Mouse (Mus musculus) T-helper 17 cell (primary cell): ENCODE measurements at regions not wholly inside any gene's neighbourhood (a gene's known extent, or its start where the extent isn't known, plus 50 kb on each side); places are given as distances from the start of the nearest gene placed in this dataset.

Experiments
- in situ Hi-C, 2 experiments: fragments of 300-600 bp; cut with MboI, MseI; formaldehyde crosslinking; loops; 1 replicate in 1 of 2; 2 replicates in 1 of 2; pipeline ENCODE4 v1.15.1; 2025; ENCODE audit warnings: high pct_unique_total_duplicates in 2 of 2

DNA sequence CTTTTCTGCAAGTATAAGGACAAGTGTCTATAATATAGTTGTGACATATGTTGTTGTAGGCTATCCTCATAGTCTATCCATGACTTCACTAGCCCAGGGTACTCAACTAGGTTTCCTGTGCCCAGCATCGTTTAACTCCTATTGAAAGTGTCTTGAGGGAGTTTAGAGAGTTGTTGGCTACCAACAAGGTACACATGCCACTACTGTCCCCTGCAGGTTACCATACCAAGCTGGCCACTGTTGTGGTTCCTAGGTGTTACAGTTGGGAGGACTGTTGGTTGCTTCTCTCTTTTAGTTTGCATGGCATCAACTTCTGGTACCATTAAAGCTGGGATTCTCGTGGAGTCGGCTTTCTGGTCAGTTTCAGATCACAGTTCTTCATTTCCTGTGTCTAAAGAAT is 990.7 kb downstream of the Pdha2 start:
- in situ Hi-C loops, result no loop called here

DNA sequence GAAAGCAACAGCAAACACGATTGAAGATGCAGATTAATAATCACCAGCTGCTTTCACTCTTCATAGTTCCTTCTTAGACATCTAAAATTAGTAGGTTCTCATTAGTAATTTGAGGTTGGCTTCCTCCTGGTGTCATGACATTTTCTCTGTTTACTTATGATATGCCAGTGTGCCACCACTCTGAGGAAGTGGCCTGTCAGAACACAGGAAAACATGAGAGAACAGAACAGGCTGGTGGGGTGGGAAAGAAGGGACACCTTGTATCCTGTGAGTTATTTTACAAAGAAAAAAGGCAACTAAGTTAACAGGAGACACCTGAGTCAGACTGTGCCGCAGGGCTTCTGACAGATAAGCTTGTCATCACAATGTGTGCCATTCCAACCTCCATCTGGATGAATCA is 981.4 kb downstream of the Pdha2 start:
- in situ Hi-C loops, result no loop called here

DNA sequence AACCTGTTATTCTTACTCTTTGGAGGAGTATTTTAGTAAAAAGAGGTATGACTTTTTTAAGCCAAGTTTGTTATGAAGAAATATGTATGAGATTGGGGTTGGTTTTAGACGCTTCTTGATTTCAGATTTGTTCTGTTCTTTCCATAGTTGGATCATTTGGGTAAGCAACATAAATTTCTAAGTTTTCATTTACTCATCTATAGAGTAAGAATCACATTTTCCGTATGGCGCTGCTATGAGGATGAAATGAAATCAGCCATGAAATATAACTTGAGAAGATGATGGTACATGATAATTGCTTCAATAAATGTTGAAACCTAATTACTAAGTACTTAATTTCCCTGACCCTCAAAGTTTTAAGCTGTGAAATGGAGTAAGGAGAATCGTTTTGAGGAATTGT is 979.0 kb downstream of the Pdha2 start:
- in situ Hi-C loops, result no loop called here

DNA sequence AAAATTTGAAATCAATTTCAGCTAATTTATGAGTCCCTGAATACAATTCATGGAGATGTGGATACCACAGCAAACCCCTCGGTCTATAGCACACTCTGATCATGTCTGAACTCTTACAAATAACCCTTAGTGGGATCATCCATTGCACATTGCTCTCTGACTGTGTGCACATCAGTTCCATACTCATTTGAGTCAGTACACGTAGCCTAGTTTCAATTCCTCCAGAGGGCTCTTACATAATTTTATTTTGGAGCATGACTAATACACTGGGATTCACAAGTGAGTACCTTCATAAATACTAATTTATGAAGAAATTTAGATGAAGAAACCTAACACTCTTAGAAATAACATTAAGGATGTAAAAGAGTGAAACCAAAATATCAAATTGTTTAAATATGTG is 978.3 kb downstream of the Pdha2 start:
- in situ Hi-C loops, result no loop called here

DNA sequence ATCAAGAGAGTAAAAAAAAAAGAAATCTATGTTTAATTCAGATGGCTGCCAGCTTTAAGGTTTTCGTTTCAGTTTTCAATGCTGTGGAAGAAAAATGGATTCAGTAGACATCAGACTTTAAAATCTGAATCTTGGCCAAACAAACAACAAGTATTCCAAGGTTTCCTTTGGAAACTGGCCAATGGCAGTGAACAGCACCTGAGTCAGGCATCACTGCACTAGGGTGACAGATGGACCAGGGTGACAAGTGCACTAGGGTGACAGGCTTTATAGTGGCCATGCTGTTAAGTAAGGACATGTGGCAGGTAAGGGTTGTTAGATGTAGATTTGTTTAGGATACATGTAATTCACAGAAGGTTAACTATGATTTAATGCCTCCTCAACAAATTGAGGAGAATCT is 972.9 kb downstream of the Pdha2 start:
- in situ Hi-C loops, result no loop called here
